ENCODE assay signal across 9 mouse cellular contexts in genomic region chrX:159973730-159974129, GRCm38 (mm10). TPM values are rescaled to one million over a fixed set of nuclear protein-coding genes. Genes with fewer than 3 reads are reported as not detected.
DNase-seq lines count a peak whose midpoint lies in the region; ATAC-seq lines count a peak whose summit lies in the region.
"Had no signal": no experiment of that assay in that cellular context is flagged by ENCODE, and none has a peak within 500 bp of the region (broad histone marks: within the 10 kb centered on the region; RNA-seq: fewer than 3 reads in every experiment).

No protein-coding gene starts in this region.

- DNase-seq in hindbrain, embryonic 11.5 days (ENCODE audit: low spot score): peak; percentile 62
- peak; percentile 58 for DNase-seq in A20 (ENCODE audit: low read depth, low spot score)
- peak; percentile 48 for DNase-seq in NIH3T3 (ENCODE audit: low read depth)
- peak; percentile 25 for DNase-seq in embryonic facial prominence, embryonic 10.5 days (ENCODE audit: low spot score)
- peak; percentile 38 for DNase-seq in lung, postnatal 10 days
- no peak for DNase-seq in right cerebral cortex, postnatal 25 days
- no peak for DNase-seq in gastrocnemius, adult 8-10 months (ENCODE audit: low spot score in 2 of 2)

- no peaks in the 10 kb centered on the region for H3K36me3 ChIP-seq in hindbrain, embryonic 11.5 days (ENCODE audit: control insufficient read depth, insufficient read depth, low read length)
- H3K36me3 ChIP-seq in hindbrain, embryonic 12.5 days: no peaks in the 10 kb centered on the region
- no peaks in the 10 kb centered on the region for H3K36me3 ChIP-seq in embryonic facial prominence, embryonic 10.5 days (replicated peaks)

- WGBS in hindbrain, embryonic 11.5 days: 22% methylated on average over 5 of the region's 5 CpGs
- WGBS in hindbrain, embryonic 12.5 days: 26% methylated on average over 5 of the region's 5 CpGs
- 31% methylated on average over 5 of the region's 5 CpGs for WGBS in embryonic facial prominence, embryonic 10.5 days

- no peaks in the 10 kb centered on the region for H3K4me1 ChIP-seq in hindbrain, embryonic 11.5 days (replicated peaks; ENCODE audit: control insufficient read depth, insufficient read depth, low read length)
- H3K4me1 ChIP-seq in hindbrain, embryonic 12.5 days: no peaks in the 10 kb centered on the region
- no peaks in the 10 kb centered on the region for H3K4me1 ChIP-seq in embryonic facial prominence, embryonic 10.5 days

- H3K4me3 ChIP-seq in hindbrain, embryonic 11.5 days (ENCODE audit: low read depth, low read length): no peak overlapping the region
- no peak overlapping the region for H3K4me3 ChIP-seq in hindbrain, embryonic 12.5 days
- no peak overlapping the region for H3K4me3 ChIP-seq in embryonic facial prominence, embryonic 10.5 days
- H3K4me3 ChIP-seq: erythroblast, embryonic 14.5 days had no signal

- H3K9ac ChIP-seq in hindbrain, embryonic 11.5 days (ENCODE audit: low read depth, low read length): no peak overlapping the region
- H3K9ac ChIP-seq in hindbrain, embryonic 12.5 days: no peak overlapping the region

- ATAC-seq in hindbrain, embryonic 11.5 days (ENCODE audit: low FRiP score): 0 out of 2 replicates have a peak, but pooled peaks have one; percentile 33
- no peak for ATAC-seq in hindbrain, embryonic 12.5 days (ENCODE audit: low FRiP score)

- H3K9me3 ChIP-seq in hindbrain, embryonic 11.5 days (ENCODE audit: control insufficient read depth, low read length): no peaks in the 10 kb centered on the region
- H3K9me3 ChIP-seq in hindbrain, embryonic 12.5 days (replicated peaks): no peaks in the 10 kb centered on the region
- H3K9me3 ChIP-seq in embryonic facial prominence, embryonic 10.5 days: no peaks in the 10 kb centered on the region

- H3K4me2 ChIP-seq in hindbrain, embryonic 11.5 days (replicated peaks; ENCODE audit: low read depth, low read length): no peak overlapping the region
- no peak overlapping the region for H3K4me2 ChIP-seq in hindbrain, embryonic 12.5 days (replicated peaks)

- no peaks in the 10 kb centered on the region for H3K27me3 ChIP-seq in hindbrain, embryonic 11.5 days (ENCODE audit: control insufficient read depth, insufficient read depth, low read length)
- H3K27me3 ChIP-seq in hindbrain, embryonic 12.5 days: peaks cover 6% of the 10 kb centered on the region; the same call in 1 of the 2 replicates
- H3K27me3 ChIP-seq in embryonic facial prominence, embryonic 10.5 days (replicated peaks; ENCODE audit: low read depth, poor library complexity, severe bottlenecking): peaks cover 75% of the 10 kb centered on the region

- no peak overlapping the region for H3K27ac ChIP-seq in hindbrain, embryonic 11.5 days (ENCODE audit: low read depth, low read length)
- H3K27ac ChIP-seq in hindbrain, embryonic 12.5 days: no peak overlapping the region
- H3K27ac ChIP-seq in embryonic facial prominence, embryonic 10.5 days (replicated peaks): no peak overlapping the region

RNA-seq across cellular contexts. Expression of gene Map3k15, which starts 14.5 kb away (rescaled TPM):
- polyA plus RNA-seq in hindbrain, embryonic 11.5 days (2014; fragmentation: Nextera tagmentation; extraction: Ambion mirVana): 0.32 and 0.46 TPM in 2 replicates
- 0.25 and 0.48 TPM in 2 replicates for polyA plus RNA-seq in hindbrain, embryonic 12.5 days (2016; fragmentation: Nextera tagmentation; extraction: Ambion mirVana)
- polyA plus RNA-seq in embryonic facial prominence, embryonic 10.5 days (2016; fragmentation: Nextera tagmentation; extraction: Ambion mirVana): 0.12 and 0.20 TPM in 2 replicates
- total RNA-seq in gastrocnemius, adult 8-10 months (2022): under 1 TPM; 0.29 to 0.53 (median 0.34) TPM
- polyA plus RNA-seq: erythroblast, embryonic 14.5 days had no signal

Comparison
In these comparisons a context has a peak if more than half of its experiments do, and no peak if none do; other contexts are left out.
1. DNase-seq: peak in hindbrain, embryonic 11.5 days (single experiment), A20 (single experiment), NIH3T3 (single experiment), embryonic facial prominence, embryonic 10.5 days (single experiment) and lung, postnatal 10 days (single experiment); none in right cerebral cortex, postnatal 25 days (single experiment) and gastrocnemius, adult 8-10 months (0 of 2).